Mouse (Mus musculus): ENCODE data around the gene Ptprg. TPM values are rescaled to one million over a fixed set of nuclear protein-coding genes. Genes with fewer than 3 reads are reported as not detected.

Gene Ptprg
- polyA plus RNA-seq (2015; fragmentation: Nextera tagmentation; extraction: Ambion mirVana), result 25.2 and 26.5 TPM in 2 replicates

GRCm38 (mm10) chr14:11553273-11553665, at the start of gene Ptprg:
Gene Ptprg (plus strand): TSS chr14:11553532.
- WGBS, result under 1% methylated on average over 40 of the region's 40 CpGs
- Histone ChIP-seq H3K4me3 (ENCODE audit: low read length) (peak within 1 kb of the TSS; percentile 73), H3K9ac (ENCODE audit: low read length) (peak within 1 kb of the TSS; percentile 94), H3K36me3 (ENCODE audit: control insufficient read depth, insufficient read depth, low read length) (no peaks in the 10 kb centered on the region), H3K27me3 (ENCODE audit: control insufficient read depth, insufficient read depth, low read depth, low read length) (no peaks in the 10 kb centered on the region), H3K4me1 (replicated peaks; ENCODE audit: control insufficient read depth, insufficient read depth, low read length) (peaks cover 15% of the 10 kb centered on the region), H3K4me2 (ENCODE audit: low read depth, low read length) (peak within 1 kb of the TSS; percentile 96), H3K27ac (ENCODE audit: low read length) (peak within 1 kb of the TSS; percentile 100), H3K9me3 (ENCODE audit: control insufficient read depth, low read length) (no peaks in the 10 kb centered on the region)
- peak; percentile 89 for ATAC-seq (ENCODE audit: low read depth)

GRCm38 (mm10) chr14:11503803-11504365, 49.4 kb upstream of the Ptprg start:
- no peak overlapping the region for H3K4me3 ChIP-seq (ENCODE audit: low read length)
- 0 out of 2 replicates have a peak, but pooled peaks cover 6% of the 10 kb centered on the region for H3K4me1 ChIP-seq (replicated peaks; ENCODE audit: control insufficient read depth, insufficient read depth, low read length)
- H3K9ac ChIP-seq (ENCODE audit: low read length), result no peak overlapping the region
- H3K9me3 ChIP-seq (ENCODE audit: control insufficient read depth, low read length), result no peaks in the 10 kb centered on the region
- no peaks in the 10 kb centered on the region for H3K27me3 ChIP-seq (ENCODE audit: control insufficient read depth, insufficient read depth, low read depth, low read length)
- H3K4me2 ChIP-seq (ENCODE audit: low read depth, low read length), result no peak overlapping the region
- H3K27ac ChIP-seq (ENCODE audit: low read length), result no peak overlapping the region
- WGBS, result 74% methylated on average over 7 of the region's 7 CpGs
- ATAC-seq (ENCODE audit: low read depth), result no peak
- H3K36me3 ChIP-seq (ENCODE audit: control insufficient read depth, insufficient read depth, low read length), result no peaks in the 10 kb centered on the region

GRCm38 (mm10) chr14:11510173-11510572, 43.2 kb upstream of the Ptprg start:
- no peaks in the 10 kb centered on the region for H3K4me1 ChIP-seq (replicated peaks; ENCODE audit: control insufficient read depth, insufficient read depth, low read length)
- H3K4me2 ChIP-seq (ENCODE audit: low read depth, low read length), result no peak overlapping the region
- WGBS, result 46% methylated on average over 1 of the region's 1 CpGs
- H3K4me3 ChIP-seq (ENCODE audit: low read length), result no peak overlapping the region
- ATAC-seq (ENCODE audit: low read depth), result no peak
- H3K9ac ChIP-seq (ENCODE audit: low read length), result no peak overlapping the region
- H3K27ac ChIP-seq (ENCODE audit: low read length), result no peak overlapping the region
- no peaks in the 10 kb centered on the region for H3K27me3 ChIP-seq (ENCODE audit: control insufficient read depth, insufficient read depth, low read depth, low read length)
- H3K9me3 ChIP-seq (ENCODE audit: control insufficient read depth, low read length), result no peaks in the 10 kb centered on the region
- H3K36me3 ChIP-seq (ENCODE audit: control insufficient read depth, insufficient read depth, low read length), result no peaks in the 10 kb centered on the region

DNA sequence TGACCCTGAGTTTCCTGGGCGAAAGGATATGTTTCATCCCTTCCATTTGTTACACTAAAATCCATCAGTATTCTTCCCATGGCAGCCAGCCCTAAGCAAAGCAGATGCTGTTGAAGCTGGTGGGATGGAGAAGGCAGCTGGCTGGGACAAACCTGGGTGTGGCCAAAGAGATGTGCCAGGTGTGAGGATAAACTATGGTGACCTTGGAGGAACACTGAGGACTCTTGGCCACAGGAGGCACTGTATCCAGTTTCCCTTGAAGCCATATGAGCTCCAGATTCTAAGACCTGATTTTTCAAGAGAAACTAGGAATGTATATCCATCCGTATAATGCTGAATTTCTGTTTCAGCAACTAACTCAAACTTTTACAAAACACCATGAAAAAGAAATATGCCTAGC, 34.2 kb upstream of the Ptprg start:
- H3K9me3 ChIP-seq (ENCODE audit: control insufficient read depth, low read length), result no peaks in the 10 kb centered on the region
- H3K27ac ChIP-seq (ENCODE audit: low read length), result no peak overlapping the region
- no peak for ATAC-seq (ENCODE audit: low read depth)
- no peak overlapping the region for H3K4me3 ChIP-seq (ENCODE audit: low read length)
- H3K4me2 ChIP-seq (ENCODE audit: low read depth, low read length), result no peak overlapping the region
- WGBS, result 84% methylated on average over 2 of the region's 2 CpGs
- H3K27me3 ChIP-seq (ENCODE audit: control insufficient read depth, insufficient read depth, low read depth, low read length), result no peaks in the 10 kb centered on the region
- H3K4me1 ChIP-seq (replicated peaks; ENCODE audit: control insufficient read depth, insufficient read depth, low read length), result no peaks in the 10 kb centered on the region
- H3K9ac ChIP-seq (ENCODE audit: low read length), result no peak overlapping the region
- no peaks in the 10 kb centered on the region for H3K36me3 ChIP-seq (ENCODE audit: control insufficient read depth, insufficient read depth, low read length)

- Histone ChIP-seq H3K9ac (ENCODE audit: low read length) (no peak overlapping the region), H3K27ac (ENCODE audit: low read length) (no peak overlapping the region), H3K9me3 (ENCODE audit: control insufficient read depth, low read length) (no peaks in the 10 kb centered on the region), H3K4me3 (ENCODE audit: low read length) (no peak overlapping the region), H3K4me1 (replicated peaks; ENCODE audit: control insufficient read depth, insufficient read depth, low read length) (no peaks in the 10 kb centered on the region), H3K36me3 (ENCODE audit: control insufficient read depth, insufficient read depth, low read length) (no peaks in the 10 kb centered on the region), H3K27me3 (ENCODE audit: control insufficient read depth, insufficient read depth, low read depth, low read length) (no peaks in the 10 kb centered on the region), H3K4me2 (ENCODE audit: low read depth, low read length) (no peak overlapping the region)
- WGBS, result 63% methylated on average over 3 of the region's 3 CpGs
- peak; percentile 89 for ATAC-seq (ENCODE audit: low read depth)
Measured at GRCm38 (mm10) chr14:11523052-11523451, 30.3 kb upstream of the Ptprg start.

- Histone ChIP-seq H3K9me3 (ENCODE audit: control insufficient read depth, low read length) (no peaks in the 10 kb centered on the region), H3K27ac (ENCODE audit: low read length) (no peak overlapping the region), H3K36me3 (ENCODE audit: control insufficient read depth, insufficient read depth, low read length) (no peaks in the 10 kb centered on the region), H3K4me3 (ENCODE audit: low read length) (no peak overlapping the region), H3K4me1 (replicated peaks; ENCODE audit: control insufficient read depth, insufficient read depth, low read length) (no peaks in the 10 kb centered on the region), H3K4me2 (ENCODE audit: low read depth, low read length) (no peak overlapping the region), H3K27me3 (ENCODE audit: control insufficient read depth, insufficient read depth, low read depth, low read length) (no peaks in the 10 kb centered on the region), H3K9ac (ENCODE audit: low read length) (no peak overlapping the region)
- 85% methylated on average over 4 of the region's 4 CpGs for WGBS
- ATAC-seq (ENCODE audit: low read depth), result no peak
Measured at GRCm38 (mm10) chr14:11529591-11529990, 23.7 kb upstream of the Ptprg start.

DNA sequence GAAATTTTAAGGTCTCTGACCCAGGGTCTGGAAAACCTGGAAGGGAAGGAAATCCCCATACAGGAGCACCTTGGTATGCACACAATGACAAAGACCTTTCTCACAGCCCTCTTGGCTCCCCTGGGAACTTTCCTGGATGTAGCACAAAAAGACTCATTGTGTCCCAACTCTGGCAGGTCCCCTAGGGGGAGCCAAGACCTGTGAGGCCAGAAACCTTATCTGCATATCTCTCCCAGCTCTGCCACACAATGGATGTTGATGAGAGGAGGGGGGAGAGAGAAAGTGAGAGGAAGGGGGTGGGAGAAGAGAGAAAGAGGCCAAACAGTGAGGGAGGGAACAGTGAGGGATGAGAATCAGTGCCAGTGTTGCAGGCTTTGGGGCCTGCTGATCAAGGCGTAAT, 18.9 kb upstream of the Ptprg start:
- H3K9me3 ChIP-seq (ENCODE audit: control insufficient read depth, low read length), result no peaks in the 10 kb centered on the region
- H3K4me1 ChIP-seq (replicated peaks; ENCODE audit: control insufficient read depth, insufficient read depth, low read length), result no peaks in the 10 kb centered on the region
- 47% methylated on average over 1 of the region's 1 CpGs for WGBS
- H3K4me3 ChIP-seq (ENCODE audit: low read length), result no peak overlapping the region
- no peaks in the 10 kb centered on the region for H3K27me3 ChIP-seq (ENCODE audit: control insufficient read depth, insufficient read depth, low read depth, low read length)
- no peak overlapping the region for H3K4me2 ChIP-seq (ENCODE audit: low read depth, low read length)
- peak; percentile 38; the same call in 1 of the 2 replicates for ATAC-seq (ENCODE audit: low read depth)
- no peak overlapping the region for H3K9ac ChIP-seq (ENCODE audit: low read length)
- H3K36me3 ChIP-seq (ENCODE audit: control insufficient read depth, insufficient read depth, low read length), result no peaks in the 10 kb centered on the region
- H3K27ac ChIP-seq (ENCODE audit: low read length), result no peak overlapping the region

GRCm38 (mm10) chr14:11536121-11536520, 17.2 kb upstream of the Ptprg start:
- H3K4me2 ChIP-seq (ENCODE audit: low read depth, low read length), result no peak overlapping the region
- no peak overlapping the region for H3K9ac ChIP-seq (ENCODE audit: low read length)
- H3K27me3 ChIP-seq (ENCODE audit: control insufficient read depth, insufficient read depth, low read depth, low read length), result no peaks in the 10 kb centered on the region
- WGBS, result 71% methylated on average over 5 of the region's 5 CpGs
- no peak overlapping the region for H3K4me3 ChIP-seq (ENCODE audit: low read length)
- ATAC-seq (ENCODE audit: low read depth), result no peak
- no peaks in the 10 kb centered on the region for H3K9me3 ChIP-seq (ENCODE audit: control insufficient read depth, low read length)
- no peaks in the 10 kb centered on the region for H3K36me3 ChIP-seq (ENCODE audit: control insufficient read depth, insufficient read depth, low read length)
- H3K4me1 ChIP-seq (replicated peaks; ENCODE audit: control insufficient read depth, insufficient read depth, low read length), result no peaks in the 10 kb centered on the region
- H3K27ac ChIP-seq (ENCODE audit: low read length), result no peak overlapping the region

DNA sequence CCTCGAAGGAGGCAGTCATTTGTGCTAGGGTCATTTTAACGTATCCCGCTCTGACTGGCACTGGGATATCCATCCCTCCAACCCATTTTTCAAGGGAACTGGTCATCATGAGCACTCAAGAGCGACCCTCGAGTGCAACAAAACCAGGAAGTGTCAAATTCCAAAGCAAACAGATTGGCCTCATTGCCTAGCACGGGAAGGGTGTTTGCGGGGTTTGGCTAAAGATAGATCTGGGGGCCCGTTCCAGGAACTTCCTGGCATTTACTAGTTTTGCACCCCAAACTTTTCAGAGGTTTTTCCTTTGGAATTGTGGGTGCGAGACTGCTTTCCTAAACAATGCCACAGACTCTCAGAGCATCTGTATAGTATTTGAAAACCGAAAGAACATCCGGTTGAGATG, 1.4 kb upstream of the Ptprg start:
- Histone ChIP-seq H3K4me2 (ENCODE audit: low read depth, low read length) (peak overlapping the region; percentile 96), H3K4me3 (ENCODE audit: low read length) (peak overlapping the region; percentile 73), H3K9me3 (ENCODE audit: control insufficient read depth, low read length) (no peaks in the 10 kb centered on the region), H3K27ac (ENCODE audit: low read length) (no peak overlapping the region), H3K27me3 (ENCODE audit: control insufficient read depth, insufficient read depth, low read depth, low read length) (no peaks in the 10 kb centered on the region), H3K4me1 (replicated peaks; ENCODE audit: control insufficient read depth, insufficient read depth, low read length) (peaks cover 12% of the 10 kb centered on the region), H3K36me3 (ENCODE audit: control insufficient read depth, insufficient read depth, low read length) (no peaks in the 10 kb centered on the region), H3K9ac (ENCODE audit: low read length) (peak overlapping the region; percentile 94)
- WGBS, result 3% methylated on average over 11 of the region's 11 CpGs
- no peak for ATAC-seq (ENCODE audit: low read depth)
